Mouse (Mus musculus) adrenal gland, postnatal 0 days (tissue): Measurements from ENCODE around the gene Ehmt1. TPM values are rescaled to one million over a fixed set of nuclear protein-coding genes. Genes with fewer than 3 reads are reported as not detected.

Experiments
- microRNA-seq: library from miRNA; unstranded; fragments of <30 nt; microRNA quantifications from one replicate; pipeline ENCODE4, GENCODE M21; 2016; ENCODE audit warnings: borderline replicate concordance; ENCODE audit not compliant: insufficient number of aligned reads
- polyA plus RNA-seq: library from polyadenylated mRNA; unstranded; fragments of >200 nt; fragmentation: Nextera tagmentation; extraction: Ambion mirVana; gene quantifications from 2 replicates; pipeline ENCODE4 v1.2.1, GENCODE M21; 2015

Ehmt1 gene
- polyA plus RNA-seq = 25.3 and 32.7 TPM in 2 replicates

DNA sequence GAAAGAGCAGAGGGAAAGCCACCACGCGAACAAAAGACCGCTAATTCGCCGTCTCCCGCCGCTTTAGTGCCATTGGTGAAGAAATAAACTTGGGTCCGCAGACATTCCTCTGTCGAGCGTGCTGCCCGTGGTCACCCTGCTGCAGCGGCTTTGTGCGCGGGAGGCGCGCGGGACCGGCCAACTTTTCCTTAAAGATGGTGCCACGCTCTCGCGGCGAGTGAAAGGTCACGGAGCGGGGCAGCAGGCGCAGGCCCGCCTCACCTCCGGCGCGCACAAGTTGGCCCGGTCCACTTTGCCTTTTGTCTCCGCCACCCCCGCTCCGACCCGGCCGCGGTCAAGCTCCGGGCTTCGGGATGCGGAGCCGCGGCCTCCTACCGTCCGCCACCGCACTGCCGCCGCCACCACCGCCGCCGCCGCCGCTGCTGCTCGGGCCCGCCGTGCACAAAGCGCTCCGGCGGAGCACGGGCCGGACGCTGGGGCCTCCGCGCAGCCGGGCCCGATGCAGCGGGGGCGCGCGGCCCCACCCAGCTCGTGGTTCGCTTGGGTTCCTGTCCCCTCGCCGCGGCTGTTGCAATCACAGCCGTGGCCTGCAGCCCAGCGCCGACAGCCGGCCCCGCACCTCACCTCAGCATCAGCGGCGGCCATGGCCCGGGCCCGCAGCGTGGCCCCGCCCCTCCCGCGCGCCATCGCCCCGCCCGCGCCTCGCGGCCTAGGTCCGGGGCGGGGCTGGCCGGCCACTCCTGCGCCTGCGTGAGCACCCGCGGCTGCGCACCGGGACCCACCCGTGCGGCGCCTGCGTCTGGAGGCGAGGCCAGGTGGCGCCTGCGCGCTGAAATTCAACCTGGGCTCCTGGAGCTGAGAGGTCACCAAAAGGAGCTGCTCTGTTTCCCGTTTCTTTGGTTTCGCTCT is at the start of gene Ehmt1:
Gene Ehmt1, minus strand, starts transcription at position 685 of the 909 bp plus-strand sequence.

DNA sequence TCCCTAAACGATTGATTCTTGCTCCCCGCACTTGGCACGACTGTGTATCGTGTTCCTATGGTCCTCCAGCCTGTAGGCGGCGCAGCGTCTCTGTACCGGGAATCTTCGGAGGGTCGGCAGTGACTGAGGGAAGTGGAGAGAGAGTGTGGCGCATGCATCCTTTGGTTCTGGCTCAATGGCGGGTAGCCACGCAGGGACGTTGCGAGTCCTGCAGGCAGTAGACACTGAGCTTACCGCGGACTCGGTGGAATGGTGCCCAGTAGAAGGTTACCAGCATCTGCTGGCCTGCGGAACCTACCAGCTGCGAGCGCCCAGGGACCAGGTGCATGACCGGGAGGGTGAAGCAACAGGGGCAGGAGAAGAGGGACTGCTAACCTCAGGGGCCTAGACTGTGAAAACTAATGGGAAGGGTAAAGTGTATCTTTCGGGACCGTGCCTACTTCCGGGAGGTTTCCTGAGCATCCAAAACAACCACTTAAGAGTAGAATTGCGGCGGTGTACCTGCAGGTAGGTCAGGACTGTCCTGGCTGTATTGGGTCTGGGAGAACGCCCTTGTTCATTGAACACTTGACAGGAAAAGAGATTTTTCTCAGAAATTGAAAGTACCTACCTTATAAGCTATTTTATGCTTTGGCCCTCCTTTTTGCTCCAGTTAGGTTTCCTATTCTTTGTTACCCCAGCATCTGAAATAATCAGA is 43.0 kb upstream of the Ehmt1 start, which contains the start of gene Dph7:
Gene Dph7, plus strand, starts transcription at position 97 of the 697 bp plus-strand sequence.

DNA sequence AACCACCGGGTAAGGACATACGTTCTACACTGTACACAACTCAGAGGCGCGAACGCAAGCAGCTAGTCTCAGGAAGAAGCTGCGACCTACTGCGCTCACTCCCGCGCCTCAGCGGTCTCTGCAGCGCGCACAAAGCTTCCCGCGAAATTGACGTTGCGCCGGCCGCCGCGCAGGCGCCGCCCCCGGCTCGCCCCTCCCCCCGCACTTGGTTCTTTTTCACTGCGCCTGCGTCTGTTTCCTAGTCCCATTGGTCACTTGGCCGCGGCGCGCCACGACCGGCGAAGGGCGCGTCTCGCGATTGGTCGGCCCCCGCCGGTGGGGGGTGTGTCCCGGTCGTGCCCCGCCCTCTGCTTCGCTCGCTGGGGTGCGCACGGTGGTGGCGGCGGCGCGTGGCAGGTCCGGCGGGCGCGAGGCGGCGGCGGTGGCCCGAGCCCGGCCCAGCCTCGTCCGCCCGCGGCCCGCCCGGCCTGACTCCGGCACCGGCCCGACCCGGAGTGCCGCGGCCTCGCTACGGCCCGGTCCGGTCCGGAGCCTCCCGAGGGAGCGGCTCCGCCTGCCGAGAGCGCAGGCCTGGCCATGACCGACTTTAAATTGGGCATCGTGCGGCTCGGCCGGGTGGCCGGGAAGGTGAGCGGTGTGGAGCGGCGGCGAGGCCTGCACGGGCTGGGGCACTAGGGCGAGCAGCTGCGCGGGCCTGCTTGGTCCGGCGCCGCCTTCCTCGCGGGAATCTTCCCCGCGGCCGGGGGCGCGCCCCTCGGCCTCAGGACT is 30.2 kb upstream of the Ehmt1 start, which contains the start of gene Zmynd19:
Gene Zmynd19, plus strand, starts transcription at position 372 of the 768 bp plus-strand sequence.

DNA sequence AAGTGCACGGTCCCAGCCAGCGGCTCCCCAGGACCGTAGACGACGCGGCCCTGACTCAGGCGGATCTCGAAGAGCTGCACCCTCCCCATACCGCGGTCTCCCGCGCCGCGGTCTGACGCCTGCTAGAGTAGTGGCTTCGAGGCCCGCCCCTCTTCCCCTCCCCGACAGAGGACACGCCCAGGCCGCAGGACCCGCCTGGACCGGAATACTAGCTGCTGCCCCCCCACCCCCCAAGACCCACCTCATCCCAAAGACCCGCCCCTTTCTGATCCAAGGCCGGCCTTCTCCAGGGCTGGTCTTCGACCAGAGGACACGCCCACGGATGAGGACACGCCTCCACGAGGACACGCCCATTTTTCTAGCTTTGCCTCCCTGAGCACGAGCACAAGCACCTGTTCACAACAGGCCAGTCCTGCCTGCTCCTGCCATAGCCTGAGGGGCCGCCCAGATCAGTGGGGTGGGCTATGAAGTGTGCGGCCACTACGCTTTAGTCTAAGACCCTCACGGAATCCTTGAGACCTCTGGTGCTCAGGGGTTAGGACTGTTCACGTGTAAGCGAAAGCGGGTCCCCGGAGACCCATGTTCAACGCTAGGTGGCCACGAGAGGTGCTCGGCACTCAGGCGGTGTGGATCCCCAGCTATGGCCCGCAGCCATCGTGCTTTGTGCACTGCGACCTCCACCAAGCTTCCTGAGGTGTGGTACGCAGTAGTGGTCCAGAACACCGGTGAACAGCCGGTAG is 15.8 kb upstream of the Ehmt1 start, which contains the start of gene Arrdc1:
Gene Arrdc1, minus strand, starts transcription at position 196 of the 740 bp plus-strand sequence.

DNA sequence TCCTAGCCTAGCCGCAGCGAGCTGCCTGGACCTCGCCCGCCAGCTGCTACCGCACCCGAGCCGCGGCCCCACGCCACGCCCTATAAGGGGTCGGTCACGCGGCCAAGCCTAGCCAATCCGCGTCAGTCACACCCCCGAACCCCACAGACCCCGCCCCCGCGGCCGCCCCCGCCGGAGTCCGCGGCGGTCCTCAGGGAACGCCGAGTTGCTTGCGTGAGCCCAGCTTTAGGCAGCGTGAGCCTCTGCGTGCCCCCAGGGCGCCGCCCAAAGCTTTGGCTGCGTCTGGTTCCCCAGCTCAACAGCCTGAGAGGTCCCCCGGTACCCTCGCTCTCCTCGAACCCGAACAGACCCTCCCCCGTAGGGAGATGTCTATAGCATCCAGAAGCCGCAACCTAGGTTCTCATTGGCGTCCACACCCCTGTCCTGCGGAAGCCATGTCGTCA is 156.3 kb downstream of the Ehmt1 start, which contains the start of gene Cacna1b:
Gene Cacna1b, minus strand, starts transcription at position 38 of the 443 bp plus-strand sequence.

Small RNA genes lying within 50 kb of the gene (microRNA-seq; reads per million reads assigned to microRNA genes)
- not detected for gene Gm22875

Other genes starting within 250 kb of the Ehmt1 start
- 1.2 and 2.8 TPM in 2 replicates for gene Cacna1b, start 156.5 kb downstream of the Ehmt1 start, polyA plus RNA-seq
- gene Arrdc1, start 15.6 kb upstream of the Ehmt1 start, polyA plus RNA-seq = 26.7 and 33.1 TPM in 2 replicates
- gene Zmynd19, start 30.2 kb upstream of the Ehmt1 start, polyA plus RNA-seq = 8.9 and 9.8 TPM in 2 replicates
- 15.2 and 25.2 TPM in 2 replicates for gene Dph7, start 42.8 kb upstream of the Ehmt1 start, polyA plus RNA-seq
- 270 and 363 TPM in 2 replicates for gene Mrpl41, start 55.5 kb upstream of the Ehmt1 start, polyA plus RNA-seq
- gene Pnpla7, start 56.4 kb upstream of the Ehmt1 start, polyA plus RNA-seq = 10.8 and 21.4 TPM in 2 replicates
- gene Nsmf, start 134.7 kb upstream of the Ehmt1 start, polyA plus RNA-seq = 54.6 and 57.0 TPM in 2 replicates
- 0.36 and 0.76 TPM in 2 replicates for gene Entpd8, start 160.7 kb upstream of the Ehmt1 start, polyA plus RNA-seq
- 0.17 TPM in 2 replicates for gene Noxa1, start 175.5 kb upstream of the Ehmt1 start, polyA plus RNA-seq